Mouse (Mus musculus) intestine, embryonic 14.5 days (tissue): ENCODE results near the gene Bloc1s3. TPM values are rescaled to one million over a fixed set of nuclear protein-coding genes. Genes with fewer than 3 reads are reported as not detected.

Source experiments
- ATAC-seq: fragments of 200-750 bp; cut with Nextera tagmentation; replicated peaks from 2 replicates; pipeline ENCODE4 v1.8.0; 2017; ENCODE audit warnings: low read depth, moderate number of reproducible peaks, moderate TSS enrichment, moderate library complexity; ENCODE audit not compliant: low FRiP score, low TSS enrichment
- DNase-seq: peaks from one replicate; pipeline ENCODE4 v3.0.0-alpha.2; 2018; ENCODE audit warnings: low spot score
- H3K27ac ChIP-seq: fragments of 300-500 bp; sonication (generic); 2 replicates; pipeline ENCODE4 v1.5.1; 2014; ENCODE audit warnings: low read depth, mild to moderate bottlenecking, control low read depth
- H3K27me3 ChIP-seq: fragments of 300-500 bp; sonication (generic); replicated peaks from 2 replicates; pipeline ENCODE4 v1.6.1; 2014; ENCODE audit warnings: low read length, control low read depth; ENCODE audit not compliant: control insufficient read depth, insufficient read depth
- H3K36me3 ChIP-seq: fragments of 300-500 bp; sonication (generic); 2 replicates; pipeline ENCODE4 v1.6.1; 2014; ENCODE audit warnings: low read length, control low read depth; ENCODE audit not compliant: control insufficient read depth, insufficient read depth
- H3K4me1 ChIP-seq: fragments of 300-500 bp; sonication (generic); replicated peaks from 2 replicates; pipeline ENCODE4 v1.6.1; 2014; ENCODE audit warnings: low read length, control low read depth, mixed read lengths; ENCODE audit not compliant: control insufficient read depth, insufficient read depth
- H3K4me2 ChIP-seq: fragments of 300-500 bp; sonication (generic); 2 replicates; pipeline ENCODE4 v1.6.1; 2014; ENCODE audit warnings: low read length
- H3K4me3 ChIP-seq: fragments of 300-500 bp; sonication (generic); 2 replicates; pipeline ENCODE4 v1.5.1; 2014; ENCODE audit warnings: low read depth, low read length, control low read depth, mixed read lengths
- H3K9ac ChIP-seq: fragments of 300-500 bp; sonication (generic); 2 replicates; pipeline ENCODE4 v1.6.1; 2014; ENCODE audit warnings: mild to moderate bottlenecking, low read length
- H3K9me3 ChIP-seq: fragments of 300-500 bp; sonication (generic); 2 replicates; pipeline ENCODE4 v1.6.1; 2016; ENCODE audit warnings: low read length, control low read depth; ENCODE audit not compliant: control insufficient read depth
- WGBS: fragments of 180-500 bp; shearing (Covaris S2); extraction: QIAGEN DNeasy Blood & Tissue Kit; methylation state at CpG from one replicate; pipeline ENCODE4 v1.1.7; 2014; 5-methylcytosine and 5-hydroxymethylcytosine counted together
- polyA plus RNA-seq: library from polyadenylated mRNA; unstranded; fragments of >200 nt; fragmentation: Nextera tagmentation; extraction: Ambion mirVana; gene quantifications from 2 replicates; pipeline ENCODE4 v1.2.1, GENCODE M21; 2014

Gene Bloc1s3
- polyA plus RNA-seq, 1 experiment from 2014 or later: 0.93 TPM

DNA sequence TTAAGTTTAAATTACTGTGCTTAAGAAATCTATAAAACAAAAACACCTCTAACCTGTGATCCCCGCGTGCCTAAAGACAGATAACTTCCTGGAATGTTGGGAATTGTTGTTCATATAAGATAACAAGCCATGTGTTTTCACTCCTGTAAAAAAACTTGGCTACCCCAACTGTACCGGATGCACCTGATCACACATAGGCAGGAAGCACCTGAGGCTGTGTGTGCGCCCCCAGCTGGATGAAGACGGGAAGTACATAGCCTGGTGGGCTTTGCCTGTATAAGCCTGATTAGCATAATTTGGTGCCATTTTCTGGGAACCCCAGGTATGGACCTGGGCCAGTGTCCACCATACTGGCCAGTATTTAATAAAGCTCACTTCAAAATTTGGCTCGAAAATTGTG is 35.4 kb upstream of the Bloc1s3 start:
- WGBS: 48% methylated on average over 6 of the region's 6 CpGs

DNA sequence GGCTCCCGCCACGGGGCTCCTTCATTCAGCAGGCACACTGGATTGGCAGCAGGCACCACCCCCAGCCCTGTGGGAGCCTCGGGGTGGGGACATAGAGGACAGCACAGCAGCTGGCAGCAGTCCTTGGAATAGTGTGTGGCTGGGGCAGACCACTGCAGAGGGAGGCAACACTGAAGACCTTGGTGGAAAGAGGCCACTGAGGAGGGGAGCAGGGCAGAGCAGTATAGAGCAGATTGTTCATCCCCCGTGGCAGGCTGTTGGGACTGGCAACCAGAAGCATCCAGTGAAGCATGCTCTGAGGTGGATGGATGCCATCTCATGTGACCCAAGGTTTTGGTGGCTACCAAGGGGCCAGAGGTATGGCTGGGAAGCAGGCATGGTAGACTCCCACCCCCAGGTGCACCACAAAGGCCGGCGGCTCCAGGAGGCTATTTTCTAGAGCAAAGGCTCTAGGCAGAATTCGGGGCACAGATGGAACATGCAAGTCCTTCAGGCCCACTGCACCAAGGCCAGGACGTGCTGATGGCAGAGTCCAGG is 34.1 kb upstream of the Bloc1s3 start:
- ATAC-seq (no peak), DNase-seq (no peak)
- Histone ChIP-seq H3K9ac (no peak overlapping the region), H3K27me3 (no peaks in the 10 kb centered on the region), H3K9me3 (no peaks in the 10 kb centered on the region), H3K36me3 (0 out of 2 replicates have a peak, but pooled peaks cover 5% of the 10 kb centered on the region), H3K4me2 (no peak overlapping the region), H3K4me1 (peaks cover 24% of the 10 kb centered on the region), H3K4me3 (no peak overlapping the region), H3K27ac (no peak overlapping the region)
- 75% methylated on average over 8 of the region's 8 CpGs for WGBS

More for the DNA sequence above, 35.4 kb upstream of the Bloc1s3 start:
- Histone ChIP-seq H3K4me3 (no peak overlapping the region), H3K27ac (no peak overlapping the region), H3K9me3 (no peaks in the 10 kb centered on the region), H3K36me3 (0 out of 2 replicates have a peak, but pooled peaks cover 5% of the 10 kb centered on the region), H3K27me3 (no peaks in the 10 kb centered on the region), H3K9ac (no peak overlapping the region), H3K4me2 (no peak overlapping the region), H3K4me1 (peaks cover 24% of the 10 kb centered on the region)
- no peak for ATAC-seq
- no peak for DNase-seq

DNA sequence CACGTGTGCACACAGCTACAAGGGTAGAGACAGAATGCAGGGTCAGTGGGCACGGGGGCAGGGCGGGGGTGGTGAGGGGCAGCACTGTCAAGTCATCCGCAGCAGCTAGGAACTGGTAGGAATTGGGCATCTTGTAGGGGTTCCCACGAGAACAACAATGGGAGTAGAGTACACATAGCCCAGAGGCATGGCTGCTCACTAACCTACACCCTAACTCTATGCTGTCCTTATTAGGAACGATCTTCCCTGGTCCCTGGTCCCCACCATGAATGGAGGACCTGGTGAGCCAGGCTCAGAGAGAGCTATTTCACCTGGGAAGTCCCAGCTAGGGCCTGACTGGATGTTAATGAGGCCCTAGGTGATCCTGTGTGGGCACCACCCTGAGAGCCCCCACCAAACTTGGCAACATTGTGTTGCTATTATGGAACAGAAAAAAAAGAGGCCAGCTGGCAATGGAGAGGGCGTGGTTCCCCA is 33.6 kb upstream of the Bloc1s3 start:
- WGBS: 81% methylated on average over 7 of the region's 7 CpGs
- ATAC-seq: no peak
- no peak overlapping the region for H3K9ac ChIP-seq

DNA sequence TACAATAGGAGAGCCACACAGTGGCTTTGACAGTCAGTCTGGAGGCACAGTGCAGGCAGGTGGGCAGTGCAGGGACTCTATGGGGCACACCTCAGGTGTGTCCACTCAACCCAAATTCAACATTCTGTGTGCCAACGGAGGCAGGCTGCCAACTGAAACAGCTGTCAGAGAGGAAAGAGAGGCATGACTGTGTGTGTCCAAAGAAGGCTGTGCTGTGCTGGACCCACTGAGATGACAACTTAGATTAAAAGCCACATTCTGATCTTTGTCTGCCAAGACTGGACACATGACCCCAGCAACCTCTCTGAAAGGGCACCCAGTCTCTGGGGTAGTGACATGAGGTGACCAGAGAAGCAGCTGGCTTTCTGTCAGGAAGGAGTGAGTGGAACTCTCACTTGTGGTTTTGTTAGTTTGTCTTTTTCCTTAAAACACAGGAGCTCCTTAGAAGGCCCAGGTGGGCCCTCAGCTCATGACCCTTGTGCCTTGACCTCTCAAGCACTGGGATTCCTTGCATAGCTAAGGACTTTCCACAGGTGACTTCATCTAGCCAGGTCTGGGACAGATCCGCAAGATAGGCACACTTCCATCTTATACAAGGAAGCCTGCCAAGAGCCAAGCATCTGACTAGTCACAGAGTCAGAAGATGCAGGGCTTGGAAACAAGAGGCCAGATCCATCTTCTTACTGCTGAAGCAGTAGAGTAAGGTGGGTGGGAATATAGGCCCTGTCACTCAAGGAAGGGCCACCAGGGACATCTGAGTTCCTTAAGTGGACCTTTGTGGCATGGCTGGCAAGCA is 32.8 kb upstream of the Bloc1s3 start:
- Histone ChIP-seq H3K4me1 (peaks cover 12% of the 10 kb centered on the region), H3K27ac (no peak overlapping the region), H3K4me3 (no peak overlapping the region), H3K4me2 (no peak overlapping the region), H3K36me3 (0 out of 2 replicates have a peak, but pooled peaks cover 5% of the 10 kb centered on the region), H3K27me3 (no peaks in the 10 kb centered on the region), H3K9me3 (no peaks in the 10 kb centered on the region), H3K9ac (no peak overlapping the region)
- WGBS: 88% methylated on average over 2 of the region's 2 CpGs
- ATAC-seq (no peak), DNase-seq (no peak)

More for the DNA sequence above, 33.6 kb upstream of the Bloc1s3 start:
- 0 out of 2 replicates have a peak, but pooled peaks cover 5% of the 10 kb centered on the region for H3K36me3 ChIP-seq
- H3K27ac ChIP-seq: no peak overlapping the region
- no peaks in the 10 kb centered on the region for H3K9me3 ChIP-seq
- peaks cover 20% of the 10 kb centered on the region for H3K4me1 ChIP-seq
- no peak for DNase-seq
- no peak overlapping the region for H3K4me3 ChIP-seq
- no peak overlapping the region for H3K4me2 ChIP-seq
- no peaks in the 10 kb centered on the region for H3K27me3 ChIP-seq

DNA sequence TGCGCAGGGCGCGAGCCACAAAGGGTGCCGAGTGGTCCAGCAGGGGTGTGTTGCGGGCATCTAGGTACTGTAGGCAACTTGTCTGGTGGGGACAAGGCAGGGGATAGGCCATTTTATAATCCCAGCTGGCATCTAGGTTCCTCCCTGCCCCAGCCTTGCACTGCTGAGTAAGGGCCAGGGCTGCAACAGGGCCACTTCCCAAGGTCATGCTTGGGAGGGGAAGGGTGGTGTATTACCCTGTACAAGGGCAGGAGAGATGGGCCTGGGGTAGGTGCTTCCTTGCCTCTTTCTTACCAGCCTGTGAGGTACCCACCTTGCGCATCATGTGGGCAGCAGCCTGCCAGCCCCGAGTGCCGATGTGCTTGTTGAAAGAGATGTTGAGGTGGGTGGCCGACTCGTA is 26.5 kb upstream of the Bloc1s3 start:
- peaks cover 55% of the 10 kb centered on the region for H3K36me3 ChIP-seq
- H3K9ac ChIP-seq: no peak overlapping the region
- no peaks in the 10 kb centered on the region for H3K27me3 ChIP-seq
- no peak overlapping the region for H3K4me3 ChIP-seq
- H3K9me3 ChIP-seq: no peaks in the 10 kb centered on the region
- no peaks in the 10 kb centered on the region for H3K4me1 ChIP-seq
- ATAC-seq (no peak), DNase-seq (no peak)
- no peak overlapping the region for H3K27ac ChIP-seq
- no peak overlapping the region for H3K4me2 ChIP-seq
- WGBS: 92% methylated on average over 10 of the region's 10 CpGs

GRCm38 (mm10) chr7:19532240-19532639 is 24.1 kb upstream of the Bloc1s3 start:
- DNase-seq (no peak), ATAC-seq (no peak)
- no peaks in the 10 kb centered on the region for H3K9me3 ChIP-seq
- H3K4me2 ChIP-seq: no peak overlapping the region
- 84% methylated on average over 14 of the region's 14 CpGs for WGBS
- no peak overlapping the region for H3K9ac ChIP-seq
- H3K36me3 ChIP-seq: peaks cover 61% of the 10 kb centered on the region
- no peaks in the 10 kb centered on the region for H3K4me1 ChIP-seq
- no peak overlapping the region for H3K4me3 ChIP-seq
- H3K27ac ChIP-seq: no peak overlapping the region
- H3K27me3 ChIP-seq: no peaks in the 10 kb centered on the region

GRCm38 (mm10) chr7:19531077-19531476 is 22.9 kb upstream of the Bloc1s3 start:
- Histone ChIP-seq H3K4me3 (no peak overlapping the region), H3K36me3 (peaks cover 61% of the 10 kb centered on the region), H3K27me3 (no peaks in the 10 kb centered on the region), H3K4me1 (no peaks in the 10 kb centered on the region), H3K9ac (no peak overlapping the region), H3K27ac (no peak overlapping the region), H3K9me3 (no peaks in the 10 kb centered on the region), H3K4me2 (no peak overlapping the region)
- WGBS: 60% methylated on average over 10 of the region's 10 CpGs
- DNase-seq (no peak), ATAC-seq (peak; percentile 16; the same call in 1 of the 2 replicates)

DNA sequence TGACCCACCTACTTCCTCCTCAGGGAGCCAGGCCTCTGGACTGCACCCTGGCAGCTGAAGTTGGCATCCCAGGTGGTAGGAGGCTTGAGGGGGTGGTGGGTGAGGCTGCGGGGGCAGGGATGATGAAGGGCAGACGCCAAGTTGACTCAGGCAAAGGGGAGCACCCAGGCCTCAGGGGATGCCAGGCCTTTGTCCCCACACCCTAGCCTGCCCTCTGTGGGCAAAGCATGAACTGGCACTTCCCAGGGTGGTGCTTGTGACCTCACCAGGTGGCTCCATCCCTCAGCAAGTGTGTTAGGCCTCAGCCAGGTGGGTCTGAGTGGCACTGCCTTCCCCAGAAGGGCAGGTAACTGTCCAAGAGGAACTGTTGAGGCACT is 16.9 kb upstream of the Bloc1s3 start:
- H3K4me2 ChIP-seq: no peak overlapping the region
- no peak overlapping the region for H3K4me3 ChIP-seq
- no peak for ATAC-seq
- no peaks in the 10 kb centered on the region for H3K9me3 ChIP-seq
- no peak for DNase-seq
- H3K36me3 ChIP-seq: peaks cover 10% of the 10 kb centered on the region
- no peak overlapping the region for H3K27ac ChIP-seq
- WGBS: 72% methylated on average over 2 of the region's 2 CpGs
- peaks cover 19% of the 10 kb centered on the region for H3K4me1 ChIP-seq
- H3K27me3 ChIP-seq: peaks cover 55% of the 10 kb centered on the region
- H3K9ac ChIP-seq: no peak overlapping the region
